Mouse (Mus musculus) urinary bladder, postnatal 36 days (tissue): ENCODE results near the gene Kif3b.
"Not testable (repeated sequence)": the region's sequence is repeated elsewhere in the genome, so short reads cannot be mapped to it uniquely, and the experiment has no call there.

Experiments
- DNase-seq, 2 experiments: peaks; one replicate each; pipeline ENCODE4 v3.0.0; 2022; ENCODE audit warnings: low spot score in 2 of 2, mixed read lengths in 1 of 2

The Kif3b gene

GRCm38 (mm10) chr2:153290938-153291928 lies at the start of gene Kif3b:
Gene Kif3b, plus strand, starts transcription at chr2:153291413.
- DNase-seq = peak; percentile 85 to 90

- DNase-seq = no peak
These were observed 49.1 kb upstream of the Kif3b start for GRCm38 (mm10) chr2:153242156-153242555.

- DNase-seq = no peak
These were observed 41.5 kb upstream of the Kif3b start for GRCm38 (mm10) chr2:153249751-153250150.

DNA sequence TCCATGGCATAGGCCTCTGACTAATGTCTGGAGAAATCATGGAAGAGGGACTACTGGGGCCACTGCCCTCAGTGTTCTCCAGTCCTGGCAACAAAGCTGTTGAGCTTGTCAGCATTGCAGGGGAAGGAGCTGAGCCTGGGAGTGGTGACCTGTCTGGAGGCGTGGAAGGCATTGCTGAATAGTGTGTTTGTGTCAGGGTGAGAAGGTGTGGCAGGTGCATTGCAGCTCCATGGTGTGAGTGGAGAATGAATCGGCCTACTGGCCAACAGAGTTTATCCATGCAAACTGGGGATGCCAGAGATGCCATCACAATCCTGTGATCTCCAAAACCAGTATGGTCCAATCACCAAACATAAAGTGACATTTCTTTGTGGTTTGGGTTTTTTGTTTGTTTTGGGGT lies 34.6 kb upstream of the Kif3b start:
- no peak for DNase-seq

- DNase-seq = no peak
These were observed 32.0 kb upstream of the Kif3b start for GRCm38 (mm10) chr2:153259030-153259863.

DNA sequence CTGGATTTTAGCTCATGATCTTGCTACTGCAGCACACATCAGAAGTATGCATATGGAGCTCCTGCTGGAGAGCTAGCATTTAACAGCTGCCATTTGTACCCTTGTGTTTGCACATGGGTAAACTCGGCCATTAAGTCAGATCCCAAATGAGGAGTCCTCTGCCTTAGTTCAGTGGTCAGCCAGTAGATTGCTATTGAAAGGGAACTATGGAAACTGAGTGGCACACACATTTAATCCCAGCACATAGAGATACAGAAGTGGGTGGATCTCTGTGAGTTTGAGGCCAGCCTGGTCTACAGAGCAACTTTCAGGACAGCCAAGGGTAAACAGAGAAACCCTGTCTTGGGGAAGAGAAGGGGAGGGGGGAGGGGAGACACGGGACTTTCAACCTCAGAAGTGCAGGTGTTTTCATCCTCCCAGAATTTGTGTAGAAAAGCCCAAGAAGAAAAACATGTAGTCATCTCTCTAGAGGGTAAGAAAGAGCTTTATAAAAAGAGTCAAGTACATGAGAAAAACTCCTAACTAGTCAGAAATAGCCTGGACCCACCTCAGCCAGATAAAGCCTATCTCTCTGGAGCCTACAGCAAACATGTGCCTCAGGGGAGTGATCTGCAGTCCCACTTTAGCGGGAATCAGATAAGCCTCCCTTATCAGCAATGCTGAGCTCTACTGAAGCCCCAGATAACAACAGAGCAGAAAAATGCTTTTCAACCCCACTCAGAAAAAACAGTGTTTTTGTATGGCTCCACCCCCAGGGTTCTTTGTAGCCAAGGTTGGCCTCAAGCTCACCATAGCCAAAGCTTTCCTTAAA lies 31.1 kb upstream of the Kif3b start:
- DNase-seq = no peak

GRCm38 (mm10) chr2:153263053-153263452 lies 28.2 kb upstream of the Kif3b start:
- no peak for DNase-seq

DNA sequence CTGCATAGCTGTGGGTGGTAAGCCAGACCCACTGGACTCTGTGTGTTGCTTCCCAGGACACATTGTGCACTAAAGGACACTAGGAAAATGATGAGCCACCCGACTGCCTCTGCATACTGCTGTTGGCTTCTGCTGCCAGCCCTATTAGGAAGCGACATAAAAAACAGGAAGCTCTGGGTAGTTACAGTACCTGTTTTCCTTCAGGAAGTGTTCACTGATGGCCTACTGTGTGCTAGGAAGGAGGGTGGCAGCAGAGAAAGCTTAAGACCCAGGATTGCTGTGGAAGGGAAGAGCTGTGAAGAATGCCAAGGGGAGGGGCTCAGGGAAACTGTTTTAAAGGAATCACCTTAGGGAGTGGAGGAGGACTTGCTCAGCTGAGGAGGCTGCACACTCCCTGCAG lies 23.9 kb upstream of the Kif3b start:
- DNase-seq = no peak

DNA sequence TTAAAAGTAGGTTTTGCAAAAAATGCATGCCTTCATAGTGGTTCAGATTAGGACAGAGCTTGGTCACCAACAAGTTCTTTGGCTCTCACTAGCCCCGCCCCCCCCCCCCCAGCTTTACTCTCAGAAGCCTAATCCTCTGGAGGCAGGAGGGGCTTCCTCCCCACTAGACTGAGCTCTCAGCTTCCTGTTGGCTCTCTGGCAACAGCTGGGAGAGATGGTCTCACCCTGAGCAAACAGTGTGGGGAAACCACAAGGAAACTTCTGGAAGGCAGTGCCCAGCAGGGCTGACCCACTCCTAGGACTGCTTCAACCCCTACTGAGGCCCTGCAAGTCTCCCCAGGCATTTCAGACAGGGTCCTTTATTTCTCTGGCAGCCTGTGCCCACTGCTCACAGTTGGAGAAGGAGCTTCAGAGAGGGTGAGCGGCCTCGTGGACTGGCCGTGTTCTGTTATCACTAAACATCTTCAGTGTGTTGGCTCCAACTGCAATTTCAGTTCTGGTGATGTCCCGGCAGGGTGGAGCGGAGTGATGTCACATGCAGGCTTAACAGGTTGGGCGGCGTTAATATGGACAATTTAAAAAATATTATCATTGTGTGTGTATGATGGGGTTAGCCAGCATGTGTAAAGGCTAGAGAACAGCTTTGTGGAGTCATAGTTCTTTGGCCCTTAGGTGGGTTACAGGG lies 20.8 kb upstream of the Kif3b start:
- DNase-seq = not testable (repeated sequence)

- not testable (repeated sequence) for DNase-seq
These were observed 16.9 kb upstream of the Kif3b start for GRCm38 (mm10) chr2:153274200-153274918.

DNA sequence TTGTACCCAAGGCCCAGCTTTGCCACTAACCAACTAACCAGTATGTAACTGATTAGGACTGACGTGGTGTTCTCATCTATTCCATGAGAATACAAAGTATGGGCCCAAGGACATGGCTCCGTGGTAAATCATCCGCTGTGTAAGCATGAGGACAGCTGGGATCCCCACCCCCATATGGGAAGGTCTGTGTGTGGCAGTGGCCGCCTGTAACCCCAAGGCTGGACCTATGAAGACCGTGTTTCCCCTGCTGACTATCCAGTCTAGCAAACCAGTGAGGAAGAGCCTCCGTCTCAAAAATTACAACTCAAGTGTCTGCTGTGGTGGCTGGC lies 16.3 kb upstream of the Kif3b start:
- no peak for DNase-seq

- DNase-seq = not testable (repeated sequence)
These were observed 15.6 kb upstream of the Kif3b start for GRCm38 (mm10) chr2:153275577-153275976.

DNA sequence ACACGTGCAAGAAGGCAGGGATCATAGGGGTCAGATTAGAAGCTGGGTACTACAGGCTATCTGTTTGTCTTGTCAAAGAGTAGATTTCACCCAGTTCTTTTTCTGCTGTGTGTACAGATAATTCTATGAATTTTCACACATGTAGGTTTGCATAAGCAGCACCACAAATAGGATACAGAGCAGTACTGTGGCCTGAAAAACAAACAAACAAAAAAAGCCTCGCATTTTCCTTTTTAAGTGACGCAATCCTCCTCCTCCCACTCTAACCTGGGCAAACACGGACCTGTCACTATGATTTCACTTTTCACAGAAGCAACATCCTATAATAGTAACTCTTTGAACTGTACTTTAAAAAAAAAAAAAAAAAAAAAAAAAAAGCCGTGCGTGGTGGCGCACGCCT lies 14.8 kb upstream of the Kif3b start:
- DNase-seq = no peak

- DNase-seq = not testable (repeated sequence)
These were observed 14.4 kb upstream of the Kif3b start for GRCm38 (mm10) chr2:153276846-153277245.

GRCm38 (mm10) chr2:153278357-153278756 lies 12.9 kb upstream of the Kif3b start:
- DNase-seq = no peak

DNA sequence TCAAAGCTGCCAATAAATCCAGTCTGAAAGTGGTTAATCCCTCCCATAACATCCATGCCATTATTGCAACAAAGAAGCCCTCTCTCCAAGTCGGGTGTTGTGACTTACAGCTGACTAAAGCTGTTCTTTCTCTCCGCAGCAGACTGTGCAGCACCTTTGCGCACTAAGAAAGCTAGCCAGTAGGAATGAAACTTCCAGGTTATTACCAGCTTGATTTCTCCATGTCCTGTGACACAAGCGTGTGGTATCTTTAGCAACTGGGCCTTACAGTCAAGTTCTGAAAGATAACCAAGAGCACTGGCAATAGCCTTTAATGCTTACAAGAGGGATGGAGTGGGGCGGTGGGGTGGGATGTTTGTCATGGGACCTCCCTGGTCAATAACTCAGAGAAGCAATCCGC lies 7.3 kb upstream of the Kif3b start:
- no peak for DNase-seq

GRCm38 (mm10) chr2:153286524-153286923 lies 4.7 kb upstream of the Kif3b start:
- DNase-seq = no peak

- DNase-seq = no peak
These were observed 3.4 kb upstream of the Kif3b start for GRCm38 (mm10) chr2:153287835-153288234.

DNA sequence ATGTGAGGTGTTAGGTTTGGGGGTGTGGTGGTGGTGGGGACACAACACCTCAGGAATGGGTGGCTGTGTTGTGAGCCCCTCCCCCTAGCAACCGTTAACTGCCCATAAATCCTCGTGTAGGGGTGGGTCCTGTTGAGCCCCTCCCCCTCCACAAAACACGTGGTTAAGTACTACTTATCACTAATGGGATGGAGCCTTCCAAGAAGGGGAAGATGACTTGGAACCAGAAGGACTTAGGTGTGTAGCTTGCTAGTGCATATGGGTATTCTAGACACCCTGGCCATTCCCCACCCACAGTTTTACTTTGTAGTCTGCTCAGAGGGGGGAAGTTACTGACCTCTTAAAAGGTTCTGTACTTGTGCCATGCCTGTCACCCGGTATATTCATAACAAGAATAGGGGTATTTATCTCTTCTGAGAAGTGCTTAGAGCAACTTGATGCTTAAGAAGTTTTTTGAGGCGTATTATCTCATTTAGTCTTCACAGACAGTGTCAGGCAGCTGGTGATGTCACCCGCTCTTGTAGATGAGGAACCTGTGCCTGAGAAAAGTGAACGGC lies 1.2 kb downstream of the Kif3b start:
- no peak for DNase-seq

DNA sequence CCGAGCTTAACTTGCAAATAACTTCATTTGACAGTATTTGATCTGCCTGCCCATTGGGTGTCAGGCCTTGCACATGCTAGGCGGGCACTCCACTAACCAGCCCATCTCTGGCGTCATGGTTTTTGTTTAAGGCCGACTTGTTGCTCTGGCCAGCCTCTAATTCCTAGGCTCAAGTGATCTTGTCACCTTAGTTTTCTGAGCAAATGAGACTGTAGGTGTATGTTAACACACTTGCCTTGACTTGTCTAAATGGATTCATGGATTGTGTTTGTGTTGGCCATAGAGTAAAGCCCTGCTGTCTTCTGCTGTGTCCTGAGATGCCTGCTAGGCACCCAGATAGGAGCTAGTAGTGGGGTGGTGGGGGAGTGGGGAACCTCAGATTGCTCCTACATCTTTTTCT lies 4.0 kb downstream of the Kif3b start:
- DNase-seq = no peak
